Mouse (Mus musculus): Measurements from ENCODE around the gene 4930404N11Rik. TPM values are rescaled to one million over a fixed set of nuclear protein-coding genes. Genes with fewer than 3 reads are reported as not detected.

4930404N11Rik gene
- polyA plus RNA-seq, 1 experiment from 2014 or later = 0.44 TPM

GRCm38 (mm10) chr10:81389373-81389772, 23.8 kb upstream of the 4930404N11Rik start:
- Histone ChIP-seq H3K36me3 (ENCODE audit: poor library complexity, severe bottlenecking) (peaks cover 48% of the 10 kb centered on the region), H3K9ac (0 out of 2 replicates have a peak overlapping the region, but pooled peaks have one; percentile 9), H3K9me3 (replicated peaks) (no peaks in the 10 kb centered on the region), H3K27ac (no peak overlapping the region), H3K4me1 (peaks cover 32% of the 10 kb centered on the region), H3K4me2 (no peak overlapping the region), H3K27me3 (no peaks in the 10 kb centered on the region), H3K4me3 (no peak overlapping the region)
- WGBS = 46% methylated on average over 3 of the region's 3 CpGs
- ATAC-seq = no peak

GRCm38 (mm10) chr10:81388505-81389055, 23.0 kb upstream of the 4930404N11Rik start, which contains the start of gene Gm48552:
Gene Gm48552, plus strand, starts transcription at chr10:81389005.
- Histone ChIP-seq H3K27ac (no peak within 1 kb of the TSS), H3K9ac (0 out of 2 replicates have a peak within 1 kb of the TSS, but pooled peaks have one; percentile 9), H3K4me2 (no peak within 1 kb of the TSS), H3K27me3 (no peaks in the 10 kb centered on the region), H3K4me1 (peaks cover 28% of the 10 kb centered on the region), H3K9me3 (replicated peaks) (no peaks in the 10 kb centered on the region), H3K36me3 (ENCODE audit: poor library complexity, severe bottlenecking) (peaks cover 48% of the 10 kb centered on the region), H3K4me3 (no peak within 1 kb of the TSS)
- WGBS = 88% methylated on average over 5 of the region's 5 CpGs
- ATAC-seq = no peak

GRCm38 (mm10) chr10:81387716-81388115, 22.1 kb upstream of the 4930404N11Rik start:
- Histone ChIP-seq H3K4me1 (peaks cover 21% of the 10 kb centered on the region), H3K4me3 (no peak overlapping the region), H3K9ac (no peak overlapping the region), H3K9me3 (replicated peaks) (no peaks in the 10 kb centered on the region), H3K27ac (no peak overlapping the region), H3K36me3 (ENCODE audit: poor library complexity, severe bottlenecking) (peaks cover 48% of the 10 kb centered on the region), H3K27me3 (no peaks in the 10 kb centered on the region), H3K4me2 (no peak overlapping the region)
- WGBS = 97% methylated on average over 20 of the region's 20 CpGs
- ATAC-seq = no peak

GRCm38 (mm10) chr10:81385603-81386306, 20.1 kb upstream of the 4930404N11Rik start:
- H3K4me3 ChIP-seq = peak overlapping the region; percentile 97
- WGBS = 88% methylated on average over 22 of the region's 22 CpGs
- no peak overlapping the region for H3K27ac ChIP-seq
- peak overlapping the region; percentile 87; the same call in 1 of the 2 replicates for H3K9ac ChIP-seq
- peak overlapping the region; percentile 94 for H3K4me2 ChIP-seq
- H3K4me1 ChIP-seq = peaks cover 21% of the 10 kb centered on the region
- ATAC-seq = no peak
- H3K27me3 ChIP-seq = no peaks in the 10 kb centered on the region
- H3K36me3 ChIP-seq (ENCODE audit: poor library complexity, severe bottlenecking) = peaks cover 37% of the 10 kb centered on the region
- no peaks in the 10 kb centered on the region for H3K9me3 ChIP-seq (replicated peaks)

GRCm38 (mm10) chr10:81384605-81384982, 19.0 kb upstream of the 4930404N11Rik start:
- peak; percentile 28; the same call in 1 of the 2 replicates for ATAC-seq
- peaks cover 18% of the 10 kb centered on the region for H3K4me1 ChIP-seq
- under 1% methylated on average over 19 of the region's 19 CpGs for WGBS
- peak overlapping the region; percentile 84 for H3K27ac ChIP-seq
- peak overlapping the region; percentile 87 for H3K9ac ChIP-seq
- H3K4me2 ChIP-seq = peak overlapping the region; percentile 94
- H3K27me3 ChIP-seq = no peaks in the 10 kb centered on the region
- H3K36me3 ChIP-seq (ENCODE audit: poor library complexity, severe bottlenecking) = peaks cover 32% of the 10 kb centered on the region
- H3K4me3 ChIP-seq = peak overlapping the region; percentile 97
- H3K9me3 ChIP-seq (replicated peaks) = no peaks in the 10 kb centered on the region

- H3K9ac ChIP-seq = peak within 1 kb of the TSS; percentile 87
- H3K27ac ChIP-seq = peak within 1 kb of the TSS; percentile 84
- no peaks in the 10 kb centered on the region for H3K27me3 ChIP-seq
- peaks cover 19% of the 10 kb centered on the region for H3K4me1 ChIP-seq
- H3K9me3 ChIP-seq (replicated peaks) = no peaks in the 10 kb centered on the region
- 10% methylated on average over 54 of the region's 54 CpGs for WGBS
- peak within 1 kb of the TSS; percentile 94 for H3K4me2 ChIP-seq
- H3K36me3 ChIP-seq (ENCODE audit: poor library complexity, severe bottlenecking) = peaks cover 32% of the 10 kb centered on the region
- ATAC-seq = peak; percentile 96
- H3K4me3 ChIP-seq = peak within 1 kb of the TSS; percentile 97
Measured at GRCm38 (mm10) chr10:81383802-81384604, 18.4 kb upstream of the 4930404N11Rik start, which contains the start of the genes Dohh and Gm48551. Gene Dohh, plus strand, starts transcription at chr10:81384428. Gene Gm48551, plus strand, starts transcription at chr10:81384466.

- no peak for ATAC-seq
- H3K4me1 ChIP-seq = peaks cover 28% of the 10 kb centered on the region
- H3K27me3 ChIP-seq = no peaks in the 10 kb centered on the region
- no peak overlapping the region for H3K27ac ChIP-seq
- peaks cover 14% of the 10 kb centered on the region for H3K36me3 ChIP-seq (ENCODE audit: poor library complexity, severe bottlenecking)
- WGBS = 80% methylated on average over 5 of the region's 5 CpGs
- no peak overlapping the region for H3K4me2 ChIP-seq
- H3K9me3 ChIP-seq (replicated peaks) = no peaks in the 10 kb centered on the region
- peak overlapping the region; percentile 31; the same call in 1 of the 2 replicates for H3K9ac ChIP-seq
- no peak overlapping the region for H3K4me3 ChIP-seq
Measured at GRCm38 (mm10) chr10:81382039-81382438, 16.4 kb upstream of the 4930404N11Rik start.

- WGBS = 89% methylated on average over 6 of the region's 6 CpGs
- Histone ChIP-seq H3K4me3 (no peak overlapping the region), H3K36me3 (ENCODE audit: poor library complexity, severe bottlenecking) (peaks cover 13% of the 10 kb centered on the region), H3K27me3 (no peaks in the 10 kb centered on the region), H3K27ac (no peak overlapping the region), H3K4me1 (peaks cover 35% of the 10 kb centered on the region), H3K4me2 (no peak overlapping the region), H3K9ac (no peak overlapping the region), H3K9me3 (replicated peaks) (no peaks in the 10 kb centered on the region)
- no peak for ATAC-seq
Measured at GRCm38 (mm10) chr10:81379809-81380378, 14.3 kb upstream of the 4930404N11Rik start.

- no peaks in the 10 kb centered on the region for H3K27me3 ChIP-seq
- peak; percentile 0; the same call in 1 of the 2 replicates for ATAC-seq
- H3K36me3 ChIP-seq (ENCODE audit: poor library complexity, severe bottlenecking) = peaks cover 19% of the 10 kb centered on the region
- H3K9me3 ChIP-seq (replicated peaks) = no peaks in the 10 kb centered on the region
- H3K27ac ChIP-seq = peak overlapping the region; percentile 69
- H3K4me3 ChIP-seq = peak overlapping the region; percentile 83
- peak overlapping the region; percentile 65 for H3K4me2 ChIP-seq
- peak overlapping the region; percentile 66 for H3K9ac ChIP-seq
- H3K4me1 ChIP-seq = peaks cover 32% of the 10 kb centered on the region
- WGBS = 53% methylated on average over 3 of the region's 3 CpGs
Measured at GRCm38 (mm10) chr10:81379183-81379553, 13.6 kb upstream of the 4930404N11Rik start.

- no peaks in the 10 kb centered on the region for H3K27me3 ChIP-seq
- H3K9ac ChIP-seq = peak overlapping the region; percentile 66
- ATAC-seq = peak; percentile 97
- peak overlapping the region; percentile 92 for H3K4me2 ChIP-seq
- H3K4me3 ChIP-seq = peak overlapping the region; percentile 83
- H3K27ac ChIP-seq = peak overlapping the region; percentile 69
- peaks cover 32% of the 10 kb centered on the region for H3K4me1 ChIP-seq
- under 1% methylated on average over 46 of the region's 46 CpGs for WGBS
- peaks cover 24% of the 10 kb centered on the region for H3K36me3 ChIP-seq (ENCODE audit: poor library complexity, severe bottlenecking)
- no peaks in the 10 kb centered on the region for H3K9me3 ChIP-seq (replicated peaks)
Measured at GRCm38 (mm10) chr10:81378553-81379182, 13.1 kb upstream of the 4930404N11Rik start.

All from forebrain, embryonic 13.5 days (tissue).